Mouse (Mus musculus): Measurements from ENCODE around the gene Gm11168. TPM values are rescaled to one million over a fixed set of nuclear protein-coding genes. Genes with fewer than 3 reads are reported as not detected.
"Not testable (repeated sequence)": the region's sequence is repeated elsewhere in the genome, so short reads cannot be mapped to it uniquely, and the experiment has no call there.

Gene Gm11168
- polyA plus RNA-seq, 1 experiment = not detected

DNA sequence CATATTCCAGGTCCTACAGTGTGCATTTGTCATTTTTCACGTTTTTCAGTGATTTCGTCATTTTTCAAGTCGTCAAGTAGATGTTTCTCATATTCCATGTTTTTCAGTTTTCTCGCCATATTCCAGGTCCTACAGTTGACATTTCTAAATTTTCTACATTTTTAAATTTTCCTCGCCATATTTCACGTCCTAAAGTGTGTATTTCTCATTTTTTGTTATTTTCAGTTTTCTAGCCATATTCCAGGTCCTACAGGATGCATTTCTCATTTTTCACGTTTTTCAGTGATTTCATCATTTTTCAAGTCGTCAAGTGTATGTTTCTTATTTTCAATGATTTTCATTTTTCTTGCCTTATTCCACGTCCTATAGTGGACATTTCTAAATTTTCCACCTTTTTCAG lies 23.6 kb downstream of the Gm11168 start:
- H3K4me1 ChIP-seq (ENCODE audit: control insufficient read depth, insufficient read depth, low read length) = not testable (repeated sequence)

DNA sequence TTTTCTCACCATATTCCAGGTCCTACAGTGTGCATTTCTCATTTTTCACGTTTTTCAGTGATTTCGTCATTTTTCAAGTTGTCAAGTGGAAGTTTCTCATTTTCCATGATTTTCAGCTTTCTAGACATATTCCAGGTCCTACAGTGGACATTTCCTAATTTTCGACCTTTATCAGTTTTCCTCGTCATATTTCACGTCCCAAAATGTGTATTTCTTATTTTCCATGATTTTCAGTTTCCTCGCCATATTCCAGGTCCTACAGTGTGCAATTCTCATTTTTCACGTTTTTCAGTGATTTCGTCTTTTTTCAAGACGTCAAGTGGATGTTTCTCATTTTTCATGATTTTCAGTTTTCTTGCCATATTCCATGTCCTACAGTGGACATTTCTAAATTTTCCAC lies 24.1 kb downstream of the Gm11168 start:
- not testable (repeated sequence) for H3K27me3 ChIP-seq (replicated peaks; ENCODE audit: control insufficient read depth, insufficient read depth, low read length); H3K4me3 ChIP-seq (ENCODE audit: insufficient read depth, low read depth, low read length); H3K36me3 ChIP-seq (ENCODE audit: control insufficient read depth, insufficient read depth, low read length); H3K4me1 ChIP-seq (ENCODE audit: control insufficient read depth, insufficient read depth, low read length); H3K27ac ChIP-seq (ENCODE audit: insufficient read depth, low read depth, low read length); DNase-seq
- 73% methylated on average over 9 of the region's 9 CpGs for WGBS

More for the DNA sequence above, 23.6 kb downstream of the Gm11168 start:
- DNase-seq; H3K27ac ChIP-seq (ENCODE audit: insufficient read depth, low read depth, low read length); H3K36me3 ChIP-seq (ENCODE audit: control insufficient read depth, insufficient read depth, low read length); H3K27me3 ChIP-seq (replicated peaks; ENCODE audit: control insufficient read depth, insufficient read depth, low read length); H3K4me3 ChIP-seq (ENCODE audit: insufficient read depth, low read depth, low read length): not testable (repeated sequence)
- 71% methylated on average over 9 of the region's 9 CpGs for WGBS

- WGBS = 69% methylated on average over 14 of the region's 16 CpGs
- not testable (repeated sequence) for H3K4me1 ChIP-seq (ENCODE audit: control insufficient read depth, insufficient read depth, low read length); H3K27ac ChIP-seq (ENCODE audit: insufficient read depth, low read depth, low read length); H3K4me3 ChIP-seq (ENCODE audit: insufficient read depth, low read depth, low read length); H3K36me3 ChIP-seq (ENCODE audit: control insufficient read depth, insufficient read depth, low read length); H3K27me3 ChIP-seq (replicated peaks; ENCODE audit: control insufficient read depth, insufficient read depth, low read length)
- peak; percentile 45 for DNase-seq
Measured at GRCm38 (mm10) chr9:3029276-3030000, 26.3 kb downstream of the Gm11168 start.

DNA sequence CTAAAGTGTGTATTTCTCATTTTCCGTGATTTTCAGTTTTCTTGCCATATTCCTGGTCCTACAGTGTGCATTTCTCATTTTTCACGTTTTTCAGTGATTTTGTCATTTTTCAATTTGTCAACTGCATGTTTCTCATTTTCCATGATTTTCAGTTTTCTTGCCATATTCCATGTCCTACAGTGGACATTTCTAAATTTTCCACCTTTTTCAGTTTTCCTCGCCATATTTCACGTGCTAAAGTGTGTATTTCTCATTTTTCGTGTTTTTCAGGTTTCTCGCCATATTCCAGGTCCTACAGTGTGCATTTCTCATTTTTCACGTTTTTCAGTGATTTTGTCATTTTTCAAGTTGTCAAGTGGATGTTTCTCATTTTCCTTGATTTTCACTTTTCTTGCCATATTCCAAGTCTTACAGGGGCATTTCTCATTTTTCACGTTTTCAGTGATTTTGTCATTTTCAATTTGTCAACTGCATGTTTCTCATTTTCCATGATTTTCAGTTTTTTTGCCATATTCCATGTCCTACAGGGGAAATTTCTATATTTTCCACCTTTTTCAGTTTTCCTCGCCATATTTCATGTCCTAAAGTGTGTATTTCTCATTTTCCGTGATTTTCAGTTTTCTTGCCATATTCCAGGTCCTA lies 27.7 kb downstream of the Gm11168 start:
- not testable (repeated sequence) for DNase-seq; H3K27me3 ChIP-seq (replicated peaks; ENCODE audit: control insufficient read depth, insufficient read depth, low read length); H3K4me1 ChIP-seq (ENCODE audit: control insufficient read depth, insufficient read depth, low read length); H3K27ac ChIP-seq (ENCODE audit: insufficient read depth, low read depth, low read length); H3K36me3 ChIP-seq (ENCODE audit: control insufficient read depth, insufficient read depth, low read length); H3K4me3 ChIP-seq (ENCODE audit: insufficient read depth, low read depth, low read length)
- 70% methylated on average over 3 of the region's 10 CpGs for WGBS

DNA sequence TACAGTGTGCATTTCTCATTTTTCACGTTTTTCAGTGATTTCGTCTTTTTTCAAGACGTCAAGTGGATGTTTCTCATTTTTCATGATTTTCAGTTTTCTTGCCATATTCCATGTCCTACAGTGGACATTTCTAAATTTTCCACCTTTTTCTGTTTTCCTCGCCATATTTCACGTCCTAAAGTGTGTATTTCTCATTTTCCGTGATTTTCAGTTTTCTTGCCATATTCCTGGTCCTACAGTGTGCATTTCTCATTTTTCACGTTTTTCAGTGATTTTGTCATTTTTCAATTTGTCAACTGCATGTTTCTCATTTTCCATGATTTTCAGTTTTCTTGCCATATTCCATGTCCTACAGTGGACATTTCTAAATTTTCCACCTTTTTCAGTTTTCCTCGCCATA lies 31.2 kb downstream of the Gm11168 start, which contains the start of gene Gm17535:
Gene Gm17535, plus strand, starts transcription at position 301 of the 400 bp plus-strand sequence.
- not testable (repeated sequence) for H3K4me3 ChIP-seq (ENCODE audit: insufficient read depth, low read depth, low read length); H3K36me3 ChIP-seq (ENCODE audit: control insufficient read depth, insufficient read depth, low read length); DNase-seq; H3K27me3 ChIP-seq (replicated peaks; ENCODE audit: control insufficient read depth, insufficient read depth, low read length); H3K27ac ChIP-seq (ENCODE audit: insufficient read depth, low read depth, low read length); H3K4me1 ChIP-seq (ENCODE audit: control insufficient read depth, insufficient read depth, low read length)
- WGBS = 47% methylated on average over 1 of the region's 8 CpGs

GRCm38 (mm10) chr9:3036577-3036976 lies 33.4 kb downstream of the Gm11168 start, which contains the start of gene Gm10715:
Gene Gm10715, plus strand, starts transcription at chr9:3036877.
- DNase-seq; H3K4me3 ChIP-seq (ENCODE audit: insufficient read depth, low read depth, low read length); H3K36me3 ChIP-seq (ENCODE audit: control insufficient read depth, insufficient read depth, low read length); H3K27ac ChIP-seq (ENCODE audit: insufficient read depth, low read depth, low read length); H3K4me1 ChIP-seq (ENCODE audit: control insufficient read depth, insufficient read depth, low read length); H3K27me3 ChIP-seq (replicated peaks; ENCODE audit: control insufficient read depth, insufficient read depth, low read length): not testable (repeated sequence)
- 82% methylated on average over 8 of the region's 8 CpGs for WGBS

DNA sequence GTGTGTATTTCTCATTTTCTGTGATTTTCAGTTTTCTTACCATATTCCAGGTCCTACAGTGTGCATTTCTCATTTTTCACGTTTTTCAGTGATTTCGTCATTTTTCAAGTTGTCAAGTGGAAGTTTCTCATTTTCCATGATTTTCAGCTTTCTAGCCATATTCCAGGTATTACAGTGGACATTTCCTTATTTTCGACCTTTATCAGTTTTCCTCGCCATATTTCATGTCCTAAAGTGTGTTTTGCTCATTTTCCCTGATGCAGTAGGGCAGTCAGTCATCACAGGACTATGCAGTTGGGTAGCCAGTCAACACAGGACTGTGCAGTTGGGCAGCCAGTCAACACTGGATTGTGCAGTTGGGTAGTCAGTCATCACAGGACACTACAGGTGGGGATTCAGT lies 35.0 kb downstream of the Gm11168 start:
- not testable (repeated sequence) for H3K27ac ChIP-seq (ENCODE audit: insufficient read depth, low read depth, low read length); H3K36me3 ChIP-seq (ENCODE audit: control insufficient read depth, insufficient read depth, low read length); DNase-seq; H3K4me3 ChIP-seq (ENCODE audit: insufficient read depth, low read depth, low read length); H3K27me3 ChIP-seq (replicated peaks; ENCODE audit: control insufficient read depth, insufficient read depth, low read length); H3K4me1 ChIP-seq (ENCODE audit: control insufficient read depth, insufficient read depth, low read length)
- WGBS = 72% methylated on average over 4 of the region's 4 CpGs

Other genes with a start within 250 kb of the Gm11168 start
- not detected in 2 replicates for gene Gm10722, start 2.4 kb upstream of the Gm11168 start, polyA plus RNA-seq (2012; rRNA removed)
- not detected in 2 replicates for gene Gm10721, start 9.8 kb downstream of the Gm11168 start, polyA plus RNA-seq (2012; rRNA removed)
- not detected in 2 replicates for gene Gm10720, start 12.3 kb downstream of the Gm11168 start, polyA plus RNA-seq (2012; rRNA removed)
- gene Gm10719, start 14.1 kb downstream of the Gm11168 start, polyA plus RNA-seq (2012; rRNA removed) = not detected in 2 replicates
- gene Gm10718, start 20.2 kb downstream of the Gm11168 start, polyA plus RNA-seq (2012; rRNA removed) = not detected in 2 replicates
- not detected in 2 replicates for gene Gm10717, start 22.1 kb downstream of the Gm11168 start, polyA plus RNA-seq (2012; rRNA removed)
- not detected in 2 replicates for gene Gm17535, start 31.3 kb downstream of the Gm11168 start, polyA plus RNA-seq (2012; rRNA removed)
- not detected in 2 replicates for gene Gm10715, start 33.5 kb downstream of the Gm11168 start, polyA plus RNA-seq (2012; rRNA removed)

All from kidney, adult 2 months (tissue).